Mouse (Mus musculus) hindbrain, embryonic 15.5 days (tissue): ENCODE measurements at regions not wholly inside any gene's neighbourhood (a gene's known extent, or its start where the extent isn't known, plus 50 kb on each side); places are given as distances from the start of the nearest gene placed in this dataset.
A peak's percentile ranks its signal among the peaks of the same experiment; 100 is the strongest.

Experiments used
- ATAC-seq: fragments of 200-750 bp; cut with Nextera tagmentation; 2 replicates; pipeline ENCODE4 v1.8.0; 2017; ENCODE audit warnings: low read depth, moderate number of reproducible peaks, moderate TSS enrichment; ENCODE audit not compliant: low FRiP score
- H3K27ac ChIP-seq: fragments of 300-500 bp; sonication (generic); replicated peaks from 2 replicates; pipeline ENCODE4 v1.5.1; 2015; ENCODE audit warnings: mild to moderate bottlenecking, inconsistent platforms
- H3K27me3 ChIP-seq: fragments of 300-500 bp; sonication (generic); 2 replicates; pipeline ENCODE4 v1.6.1; 2015; ENCODE audit warnings: control low read depth, inconsistent platforms
- H3K36me3 ChIP-seq: fragments of 300-500 bp; sonication (generic); 2 replicates; pipeline ENCODE4 v1.6.1; 2015; ENCODE audit warnings: control low read depth, inconsistent platforms
- H3K4me1 ChIP-seq: fragments of 300-500 bp; sonication (generic); replicated peaks from 2 replicates; pipeline ENCODE4 v1.6.1; 2015; ENCODE audit warnings: control low read depth, inconsistent platforms
- H3K4me2 ChIP-seq: fragments of 300-500 bp; sonication (generic); 2 replicates; pipeline ENCODE4 v1.6.1; 2015; ENCODE audit warnings: moderate library complexity, mild to moderate bottlenecking, inconsistent platforms
- H3K4me3 ChIP-seq: fragments of 300-500 bp; sonication (generic); 2 replicates; pipeline ENCODE4 v1.5.1; 2015; ENCODE audit warnings: mild to moderate bottlenecking, inconsistent platforms
- H3K9ac ChIP-seq: fragments of 300-500 bp; sonication (generic); 2 replicates; pipeline ENCODE4 v1.6.1; 2015; ENCODE audit warnings: inconsistent platforms
- H3K9me3 ChIP-seq: fragments of 300-500 bp; sonication (generic); 2 replicates; pipeline ENCODE4 v1.6.1; 2016; ENCODE audit warnings: control low read depth, inconsistent platforms
- WGBS: fragments of 180-500 bp; shearing (Covaris S2); methylation state at CpG from one replicate; pipeline ENCODE4 v1.1.7; 2015; 5-methylcytosine and 5-hydroxymethylcytosine counted together

GRCm38 (mm10) chr1:19673448-19674396 lies 465.0 kb downstream of the Tfap2b start:
- WGBS: 42% methylated on average over 8 of the region's 8 CpGs
- Histone ChIP-seq H3K4me2 (0 out of 2 replicates have a peak overlapping the region, but pooled peaks have one; percentile 6), H3K27me3 (no peaks in the 10 kb centered on the region), H3K4me3 (no peak overlapping the region), H3K4me1 (peaks cover 6% of the 10 kb centered on the region; the same call in 1 of the 2 replicates), H3K9me3 (no peaks in the 10 kb centered on the region), H3K27ac (no peak overlapping the region), H3K9ac (no peak overlapping the region), H3K36me3 (no peaks in the 10 kb centered on the region)
- ATAC-seq: no peak

- Histone ChIP-seq H3K27ac (no peak overlapping the region), H3K4me3 (no peak overlapping the region), H3K4me1 (peaks cover 6% of the 10 kb centered on the region; the same call in 1 of the 2 replicates), H3K4me2 (no peak overlapping the region), H3K27me3 (no peaks in the 10 kb centered on the region), H3K9me3 (no peaks in the 10 kb centered on the region), H3K9ac (no peak overlapping the region), H3K36me3 (no peaks in the 10 kb centered on the region)
- no peak for ATAC-seq
- WGBS: 29% methylated on average over 3 of the region's 3 CpGs
Observed at GRCm38 (mm10) chr1:19674397-19674770, 465.7 kb downstream of the Tfap2b start.

GRCm38 (mm10) chr1:19681024-19681778 lies 472.5 kb downstream of the Tfap2b start:
- Histone ChIP-seq H3K36me3 (no peaks in the 10 kb centered on the region), H3K27me3 (no peaks in the 10 kb centered on the region), H3K27ac (no peak overlapping the region), H3K4me2 (no peak overlapping the region), H3K9me3 (no peaks in the 10 kb centered on the region), H3K4me3 (no peak overlapping the region), H3K9ac (no peak overlapping the region), H3K4me1 (no peaks in the 10 kb centered on the region)
- ATAC-seq: no peak
- 32% methylated on average over 12 of the region's 12 CpGs for WGBS
